Mouse (Mus musculus): ENCODE measurements at regions not wholly inside any gene's neighbourhood (a gene's known extent, or its start where the extent isn't known, plus 50 kb on each side); places are given as distances from the start of the nearest gene placed in this dataset.

- DNase-seq (ENCODE audit: low read depth, low spot score) = no peak
Measured at GRCm38 (mm10) chr11:117036977-117037376, 78.0 kb upstream of the Sec14l1 start.

- peak; percentile 97 for DNase-seq (ENCODE audit: low read depth, low spot score)
Measured at GRCm38 (mm10) chr11:117038282-117039106, 76.5 kb upstream of the Sec14l1 start.

GRCm38 (mm10) chr11:117040829-117041228, 74.1 kb upstream of the Sec14l1 start:
- DNase-seq (ENCODE audit: low read depth, low spot score) = no peak

GRCm38 (mm10) chr11:117042336-117042735, 72.6 kb upstream of the Sec14l1 start:
- no peak for DNase-seq (ENCODE audit: low read depth, low spot score)

GRCm38 (mm10) chr11:117043524-117043923, 71.4 kb upstream of the Sec14l1 start:
- peak; percentile 75 for DNase-seq (ENCODE audit: low read depth, low spot score)

GRCm38 (mm10) chr11:117044731-117045130, 70.2 kb upstream of the Sec14l1 start:
- DNase-seq (ENCODE audit: low read depth, low spot score) = no peak

GRCm38 (mm10) chr11:117046636-117047035, 68.3 kb upstream of the Sec14l1 start:
- no peak for DNase-seq (ENCODE audit: low read depth, low spot score)

GRCm38 (mm10) chr11:117047172-117047950, 67.6 kb upstream of the Sec14l1 start:
- DNase-seq (ENCODE audit: low read depth, low spot score) = peak; percentile 82

GRCm38 (mm10) chr11:117048911-117049310, 66.1 kb upstream of the Sec14l1 start:
- DNase-seq (ENCODE audit: low read depth, low spot score) = no peak

GRCm38 (mm10) chr11:117050788-117051187, 64.2 kb upstream of the Sec14l1 start:
- DNase-seq (ENCODE audit: low read depth, low spot score) = peak; percentile 58

GRCm38 (mm10) chr11:117056958-117057357, 58.0 kb upstream of the Sec14l1 start:
- peak; percentile 70 for DNase-seq (ENCODE audit: low read depth, low spot score)

GRCm38 (mm10) chr11:117057451-117057850, 57.5 kb upstream of the Sec14l1 start:
- DNase-seq (ENCODE audit: low read depth, low spot score) = peak; percentile 80

- DNase-seq (ENCODE audit: low read depth, low spot score) = no peak
Measured at GRCm38 (mm10) chr11:117059120-117059519, 55.8 kb upstream of the Sec14l1 start.

- no peak for DNase-seq (ENCODE audit: low read depth, low spot score)
Measured at GRCm38 (mm10) chr11:117059981-117060705, 54.8 kb upstream of the Sec14l1 start.

- no peak for DNase-seq (ENCODE audit: low read depth, low spot score)
Measured at GRCm38 (mm10) chr11:117060706-117061337, 54.1 kb upstream of the Sec14l1 start.

- DNase-seq (ENCODE audit: low read depth, low spot score) = no peak
Measured at GRCm38 (mm10) chr11:117062772-117063499, 52.0 kb upstream of the Sec14l1 start.

Measured in ES-CJ7 (cell line).